Mouse (Mus musculus): ENCODE measurements around the gene Dixdc1. TPM values are rescaled to one million over a fixed set of nuclear protein-coding genes. Genes with fewer than 3 reads are reported as not detected.
A peak's percentile ranks its signal among the peaks of the same experiment; 100 is the strongest.

Gene Dixdc1
- polyA plus RNA-seq (2016; fragmentation: Nextera tagmentation; extraction: Ambion mirVana): 20.2 and 20.8 TPM in 2 replicates

DNA sequence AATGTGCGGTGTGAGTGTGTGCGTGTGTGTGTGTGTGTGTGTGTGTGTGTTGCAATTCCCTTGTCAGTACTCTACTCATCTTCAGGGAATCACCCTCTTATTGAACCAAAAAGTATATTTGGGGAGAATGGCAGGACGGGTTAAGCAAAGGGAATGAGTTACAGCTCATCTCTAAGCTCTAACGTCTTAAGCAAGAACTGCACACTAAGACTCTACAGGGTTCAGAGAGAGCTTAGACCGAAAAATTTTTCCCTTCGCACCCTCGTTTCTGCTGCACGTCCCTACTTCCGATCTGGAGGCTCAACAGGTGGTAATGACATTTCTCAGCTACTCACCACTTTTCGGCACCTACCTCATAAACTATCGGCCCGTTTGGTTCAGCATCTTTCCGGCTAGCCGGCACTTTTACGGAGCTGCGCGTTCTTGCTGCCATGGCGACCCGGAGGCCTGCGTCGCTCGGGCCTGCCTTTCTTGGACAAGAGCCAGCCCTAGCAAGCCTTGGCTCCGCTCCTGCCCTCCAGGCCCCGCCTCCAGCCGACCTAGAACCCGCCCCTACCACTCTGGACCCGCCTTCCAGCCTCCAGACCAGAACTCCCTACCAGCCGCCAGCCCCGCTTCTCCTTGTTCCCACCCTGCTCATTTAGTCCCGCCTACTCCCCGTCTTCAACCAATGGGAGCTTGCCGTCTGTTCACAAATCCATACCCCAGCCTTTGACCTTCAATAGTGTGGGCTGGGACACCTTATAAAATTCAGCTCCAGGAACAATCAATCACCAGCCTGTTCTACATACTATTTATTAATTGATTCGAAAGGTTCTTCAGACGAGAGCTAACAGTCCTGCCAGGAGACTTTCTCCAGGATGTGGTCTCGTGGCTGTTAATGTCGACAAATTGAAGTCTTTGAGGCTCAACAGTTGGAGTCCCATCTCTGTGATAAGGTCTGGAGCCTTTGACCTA lies at the start of gene Dixdc1:
Dixdc1 (minus strand) TSS at position 604 of the 957 bp plus-strand sequence.
- peak; percentile 95 for ATAC-seq (ENCODE audit: insufficient number of reproducible peaks, insufficient read depth, low FRiP score, low TSS enrichment)
- Histone ChIP-seq H3K9me3 (no peaks in the 10 kb centered on the region), H3K4me2 (replicated peaks) (peak within 1 kb of the TSS; percentile 62), H3K27me3 (no peaks in the 10 kb centered on the region), H3K36me3 (no peaks in the 10 kb centered on the region), H3K9ac (no peak within 1 kb of the TSS), H3K4me3 (peak within 1 kb of the TSS; percentile 30), H3K4me1 (peaks cover 6% of the 10 kb centered on the region; the same call in 1 of the 2 replicates), H3K27ac (no peak within 1 kb of the TSS)
- WGBS: 14% methylated on average over 35 of the region's 36 CpGs

GRCm38 (mm10) chr9:50782155-50782554 lies 42.8 kb upstream of the Dixdc1 start:
- WGBS: 72% methylated on average over 2 of the region's 2 CpGs
- no peak overlapping the region for H3K4me3 ChIP-seq
- H3K27ac ChIP-seq: no peak overlapping the region
- ATAC-seq (ENCODE audit: insufficient number of reproducible peaks, insufficient read depth, low FRiP score, low TSS enrichment): no peak
- peaks cover 74% of the 10 kb centered on the region for H3K36me3 ChIP-seq
- H3K4me1 ChIP-seq: no peaks in the 10 kb centered on the region
- H3K9ac ChIP-seq: no peak overlapping the region
- H3K9me3 ChIP-seq: no peaks in the 10 kb centered on the region
- no peaks in the 10 kb centered on the region for H3K27me3 ChIP-seq
- no peak overlapping the region for H3K4me2 ChIP-seq (replicated peaks)

DNA sequence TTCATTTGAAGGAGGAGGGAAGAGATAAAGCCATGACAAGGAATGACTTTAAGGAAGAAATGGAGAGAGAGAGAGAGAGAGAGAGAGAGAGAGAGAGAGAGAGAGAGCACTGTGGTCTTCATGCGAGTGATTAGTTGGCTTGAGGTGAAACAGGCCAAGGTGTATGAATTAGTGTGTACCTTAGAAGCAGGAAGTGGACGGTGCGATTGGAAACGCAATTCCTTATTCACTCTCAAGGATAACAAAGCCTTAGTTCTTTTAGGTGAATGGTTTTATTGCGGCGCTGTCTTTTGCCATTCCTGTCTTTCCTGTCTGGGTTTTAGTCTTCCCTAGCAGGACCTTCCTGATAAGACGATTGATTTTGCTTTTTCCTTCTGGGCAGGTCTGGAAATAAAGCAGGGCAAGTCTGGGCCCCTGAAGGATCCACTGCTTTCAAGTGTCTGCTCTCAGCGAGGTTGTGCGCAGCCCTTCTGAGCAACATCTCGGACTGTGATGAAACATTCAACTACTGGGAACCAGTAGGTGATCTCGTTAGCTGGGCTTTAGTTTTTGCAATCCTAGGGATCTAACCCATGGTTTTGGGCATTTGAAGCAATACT lies 36.9 kb upstream of the Dixdc1 start:
- Histone ChIP-seq H3K9me3 (no peaks in the 10 kb centered on the region), H3K9ac (peak overlapping the region; percentile 91), H3K27me3 (no peaks in the 10 kb centered on the region), H3K4me1 (peaks cover 14% of the 10 kb centered on the region), H3K27ac (no peak overlapping the region), H3K4me3 (peak overlapping the region; percentile 85), H3K4me2 (replicated peaks) (peak overlapping the region; percentile 56), H3K36me3 (peaks cover 32% of the 10 kb centered on the region)
- 65% methylated on average over 11 of the region's 11 CpGs for WGBS
- no peak for ATAC-seq (ENCODE audit: insufficient number of reproducible peaks, insufficient read depth, low FRiP score, low TSS enrichment)

DNA sequence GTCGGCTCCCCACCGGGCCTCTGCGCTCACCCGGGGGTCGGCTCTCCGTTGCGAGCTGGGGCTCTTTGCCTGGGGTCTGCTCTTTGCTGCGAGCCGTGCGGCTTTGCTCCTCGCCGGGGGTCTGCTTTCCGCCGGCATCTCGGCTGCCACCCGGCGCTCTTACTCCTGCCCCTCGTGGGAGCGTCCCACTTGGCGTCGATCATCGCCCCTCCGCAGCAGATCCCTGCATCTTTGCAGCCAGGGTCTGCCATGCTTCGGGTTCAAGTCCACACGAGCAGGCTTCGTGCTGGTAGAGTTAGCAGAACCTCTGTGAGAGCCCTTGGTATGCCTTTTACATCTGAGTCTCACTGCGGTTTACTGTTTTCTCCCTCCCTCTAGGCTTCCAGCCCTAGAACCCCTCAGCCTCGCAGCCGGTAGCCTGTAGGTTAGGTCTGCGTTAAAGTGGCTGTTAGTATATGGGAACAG lies 36.4 kb upstream of the Dixdc1 start:
- peak; percentile 68; the same call in 1 of the 2 replicates for ATAC-seq (ENCODE audit: insufficient number of reproducible peaks, insufficient read depth, low FRiP score, low TSS enrichment)
- peak overlapping the region; percentile 91 for H3K9ac ChIP-seq
- H3K4me1 ChIP-seq: peaks cover 14% of the 10 kb centered on the region
- peak overlapping the region; percentile 56 for H3K4me2 ChIP-seq (replicated peaks)
- H3K4me3 ChIP-seq: peak overlapping the region; percentile 85
- no peaks in the 10 kb centered on the region for H3K9me3 ChIP-seq
- peak overlapping the region; percentile 89 for H3K27ac ChIP-seq
- whole genome bisulfite sequencing: under 1% methylated on average over 30 of the region's 30 CpGs
- H3K36me3 ChIP-seq: peaks cover 26% of the 10 kb centered on the region
- H3K27me3 ChIP-seq: no peaks in the 10 kb centered on the region

DNA sequence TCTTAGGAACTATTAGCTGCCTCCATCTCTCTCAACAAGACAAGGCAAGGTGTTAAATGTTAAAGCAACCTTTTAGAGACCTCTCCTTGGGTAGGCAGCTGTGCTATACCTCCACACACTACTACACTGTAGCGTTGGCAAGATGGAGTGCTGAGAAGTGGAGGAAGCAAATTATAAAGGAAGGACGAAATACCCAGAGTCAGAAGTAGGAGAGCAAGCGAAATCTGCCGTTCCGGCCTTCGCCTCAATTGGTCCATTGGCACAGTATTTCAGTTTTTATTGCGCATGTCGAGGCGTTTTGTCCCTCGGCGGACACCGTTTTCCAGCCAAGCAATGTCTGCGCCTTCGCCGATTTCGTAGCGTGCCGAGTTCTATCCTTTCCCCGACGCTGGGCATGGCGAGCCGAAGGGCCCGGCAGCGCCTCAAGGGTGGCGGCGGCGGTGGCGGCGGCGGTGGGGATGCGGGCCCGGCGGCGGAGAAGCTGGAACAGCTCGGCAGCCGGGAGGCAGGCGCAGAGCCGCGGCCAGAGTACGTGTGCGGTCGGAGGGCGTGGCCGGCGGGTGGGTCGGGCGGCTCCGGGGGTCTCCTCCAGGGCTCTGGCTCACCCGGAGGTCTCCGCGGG lies 35.8 kb upstream of the Dixdc1 start, which contains the start of the genes Alg9 and 1110032A03Rik:
Alg9 (plus strand) TSS at position 29 of the 622 bp plus-strand sequence.
1110032A03Rik (minus strand) TSS at position 530 of the 622 bp plus-strand sequence.
- H3K9ac ChIP-seq: peak within 1 kb of the TSS; percentile 91
- peak; percentile 72 for ATAC-seq (ENCODE audit: insufficient number of reproducible peaks, insufficient read depth, low FRiP score, low TSS enrichment)

GRCm38 (mm10) chr9:50774026-50774462 lies 34.7 kb upstream of the Dixdc1 start:
- peak overlapping the region; percentile 85; the same call in 1 of the 2 replicates for H3K4me3 ChIP-seq
- no peak for ATAC-seq (ENCODE audit: insufficient number of reproducible peaks, insufficient read depth, low FRiP score, low TSS enrichment)

More for the DNA sequence above, 35.8 kb upstream of the Dixdc1 start, which contains the start of the genes Alg9 and 1110032A03Rik:
- whole genome bisulfite sequencing: under 1% methylated on average over 46 of the region's 51 CpGs
- Histone ChIP-seq H3K36me3 (peaks cover 20% of the 10 kb centered on the region), H3K4me1 (peaks cover 14% of the 10 kb centered on the region), H3K27ac (peak within 1 kb of the TSS; percentile 89), H3K9me3 (no peaks in the 10 kb centered on the region), H3K4me3 (peak within 1 kb of the TSS; percentile 85), H3K4me2 (replicated peaks) (peak within 1 kb of the TSS; percentile 56), H3K27me3 (no peaks in the 10 kb centered on the region)

GRCm38 (mm10) chr9:50770011-50770410 lies 30.7 kb upstream of the Dixdc1 start:
- no peak overlapping the region for H3K4me2 ChIP-seq (replicated peaks)
- H3K4me3 ChIP-seq: no peak overlapping the region
- ATAC-seq (ENCODE audit: insufficient number of reproducible peaks, insufficient read depth, low FRiP score, low TSS enrichment): no peak
- no peaks in the 10 kb centered on the region for H3K27me3 ChIP-seq
- no peak overlapping the region for H3K9ac ChIP-seq
- H3K27ac ChIP-seq: no peak overlapping the region
- H3K4me1 ChIP-seq: peaks cover 9% of the 10 kb centered on the region
- no peaks in the 10 kb centered on the region for H3K9me3 ChIP-seq
- peaks cover 2% of the 10 kb centered on the region; the same call in 1 of the 2 replicates for H3K36me3 ChIP-seq
- WGBS: 87% methylated on average over 2 of the region's 2 CpGs

More at GRCm38 (mm10) chr9:50774026-50774462, 34.7 kb upstream of the Dixdc1 start:
- Histone ChIP-seq H3K4me2 (replicated peaks) (peak overlapping the region; percentile 56), H3K9ac (no peak overlapping the region), H3K27me3 (no peaks in the 10 kb centered on the region), H3K9me3 (no peaks in the 10 kb centered on the region), H3K36me3 (peaks cover 11% of the 10 kb centered on the region), H3K27ac (no peak overlapping the region), H3K4me1 (peaks cover 14% of the 10 kb centered on the region)
- 76% methylated on average over 4 of the region's 4 CpGs for WGBS

DNA sequence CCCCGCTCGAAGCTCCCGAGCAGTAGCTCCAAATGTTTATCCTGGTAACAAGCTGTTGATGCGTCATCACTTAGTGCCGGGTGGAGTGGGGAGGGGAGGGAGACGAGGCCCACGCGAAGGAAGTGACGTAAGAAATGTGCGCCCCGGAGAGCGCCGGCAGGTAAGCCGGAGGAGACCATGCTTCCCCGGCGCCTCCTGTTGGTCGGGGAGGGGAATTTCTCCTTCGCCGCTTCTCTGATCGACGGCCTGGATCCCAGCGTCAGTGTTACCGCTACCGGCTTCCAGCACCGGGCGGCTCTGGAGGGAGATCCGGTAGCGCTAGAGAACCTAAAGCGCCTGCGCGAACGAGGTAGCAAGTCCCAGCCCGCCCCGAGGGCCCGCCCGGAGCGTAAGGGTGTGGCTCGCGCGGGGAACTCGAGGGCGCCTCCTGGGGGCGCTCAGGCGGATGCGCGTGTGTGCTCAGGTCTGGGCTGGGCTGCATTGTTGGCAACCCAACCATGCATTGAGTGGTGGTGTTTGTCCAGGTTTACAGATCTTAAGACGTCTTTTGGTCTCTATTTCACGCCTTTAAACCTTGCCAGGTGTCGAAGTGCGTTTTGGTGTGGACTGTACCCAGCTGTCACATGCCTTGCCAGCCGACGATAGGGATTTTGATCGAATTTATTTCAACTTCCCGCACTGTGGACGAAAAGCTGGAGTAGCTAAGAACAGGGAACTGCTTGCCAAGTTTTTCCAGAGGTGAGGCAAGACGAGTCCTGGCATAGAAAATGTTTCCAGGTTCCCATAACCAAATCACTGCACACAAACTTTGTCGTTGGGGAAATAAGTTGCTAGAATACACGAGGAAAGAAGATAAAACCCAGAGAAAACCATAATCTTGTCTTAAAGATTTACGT lies 29.0 kb upstream of the Dixdc1 start, which contains the start of gene Fdxacb1:
Fdxacb1 (plus strand) TSS at position 130 of the 896 bp plus-strand sequence.
- WGBS: 4% methylated on average over 59 of the region's 59 CpGs
- Histone ChIP-seq H3K4me3 (peak within 1 kb of the TSS; percentile 72), H3K4me1 (peaks cover 4% of the 10 kb centered on the region; the same call in 1 of the 2 replicates), H3K36me3 (peaks cover 2% of the 10 kb centered on the region; the same call in 1 of the 2 replicates), H3K9ac (peak within 1 kb of the TSS; percentile 69), H3K27ac (peak within 1 kb of the TSS; percentile 82), H3K9me3 (no peaks in the 10 kb centered on the region), H3K4me2 (replicated peaks) (peak within 1 kb of the TSS; percentile 88), H3K27me3 (no peaks in the 10 kb centered on the region)
- peak; percentile 92 for ATAC-seq (ENCODE audit: insufficient number of reproducible peaks, insufficient read depth, low FRiP score, low TSS enrichment)

- peaks cover 4% of the 10 kb centered on the region; the same call in 1 of the 2 replicates for H3K4me1 ChIP-seq
- H3K27ac ChIP-seq: peak overlapping the region; percentile 82; the same call in 1 of the 2 replicates
- H3K4me2 ChIP-seq (replicated peaks): peak overlapping the region; percentile 88
- WGBS: 7% methylated on average over 17 of the region's 17 CpGs
- peak overlapping the region; percentile 69 for H3K9ac ChIP-seq
- H3K27me3 ChIP-seq: no peaks in the 10 kb centered on the region
- peaks cover 2% of the 10 kb centered on the region; the same call in 1 of the 2 replicates for H3K36me3 ChIP-seq
- peak; percentile 30; the same call in 1 of the 2 replicates for ATAC-seq (ENCODE audit: insufficient number of reproducible peaks, insufficient read depth, low FRiP score, low TSS enrichment)
- peak overlapping the region; percentile 72 for H3K4me3 ChIP-seq
- no peaks in the 10 kb centered on the region for H3K9me3 ChIP-seq
Observed at GRCm38 (mm10) chr9:50767531-50768106, 28.3 kb upstream of the Dixdc1 start.

GRCm38 (mm10) chr9:50763331-50763730 lies 24.0 kb upstream of the Dixdc1 start:
- Histone ChIP-seq H3K4me3 (no peak overlapping the region), H3K4me1 (peaks cover 4% of the 10 kb centered on the region; the same call in 1 of the 2 replicates), H3K36me3 (no peaks in the 10 kb centered on the region), H3K4me2 (replicated peaks) (no peak overlapping the region), H3K27me3 (no peaks in the 10 kb centered on the region), H3K27ac (no peak overlapping the region), H3K9ac (no peak overlapping the region), H3K9me3 (no peaks in the 10 kb centered on the region)
- no peak for ATAC-seq (ENCODE audit: insufficient number of reproducible peaks, insufficient read depth, low FRiP score, low TSS enrichment)
- WGBS: 47% methylated on average over 1 of the region's 1 CpGs
